Mouse (Mus musculus): ENCODE data around the gene Sp1.

DNA sequence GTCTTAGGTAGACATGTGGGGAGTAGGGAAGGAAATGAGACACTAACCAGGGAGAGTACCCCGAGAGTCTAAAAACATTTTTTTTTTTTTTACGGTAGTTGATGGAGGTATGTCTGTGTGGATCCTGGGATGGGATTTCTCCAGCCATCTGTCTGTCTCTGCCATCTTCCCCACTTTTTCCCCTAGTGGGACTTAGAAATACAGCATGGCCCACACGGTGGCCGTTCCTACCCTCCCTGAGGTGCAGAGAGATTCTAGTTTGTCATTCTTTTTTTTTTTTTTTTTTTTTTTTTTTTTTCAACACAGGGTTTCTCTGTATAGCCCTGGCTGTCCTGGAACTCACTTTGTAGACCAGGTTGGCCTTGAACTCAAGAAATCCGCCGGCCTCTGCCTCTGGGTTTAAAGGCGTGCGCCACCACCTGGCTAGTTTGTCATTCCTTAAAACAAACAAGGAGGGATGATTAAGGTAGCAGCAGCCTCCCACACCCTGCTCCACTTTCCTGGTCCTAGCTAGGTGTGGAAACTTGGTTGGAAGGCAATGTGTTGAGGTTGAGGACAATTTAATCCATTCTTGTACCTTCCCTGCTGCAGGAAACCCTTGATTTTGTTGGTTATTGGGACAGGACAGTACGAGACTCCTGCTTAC lies 55.6 kb downstream of the Sp1 start:
- TF ChIP-seq CTCF (IDR thresholded peaks at IDR 0.05; ENCODE audit: low read depth) (peak; percentile 49), EP300 (optimal IDR thresholded peaks at IDR 0.05) (no peak)

All from stomach, postnatal 0 days (tissue).